Mouse (Mus musculus): ENCODE data around the gene Tmem270. TPM values are rescaled to one million over a fixed set of nuclear protein-coding genes. Genes with fewer than 3 reads are reported as not detected.
"Not testable (repeated sequence)": the region's sequence is repeated elsewhere in the genome, so short reads cannot be mapped to it uniquely, and the experiment has no call there.

The Tmem270 gene
- polyA plus RNA-seq, 1 experiment from 2014 or later, result not detected

DNA sequence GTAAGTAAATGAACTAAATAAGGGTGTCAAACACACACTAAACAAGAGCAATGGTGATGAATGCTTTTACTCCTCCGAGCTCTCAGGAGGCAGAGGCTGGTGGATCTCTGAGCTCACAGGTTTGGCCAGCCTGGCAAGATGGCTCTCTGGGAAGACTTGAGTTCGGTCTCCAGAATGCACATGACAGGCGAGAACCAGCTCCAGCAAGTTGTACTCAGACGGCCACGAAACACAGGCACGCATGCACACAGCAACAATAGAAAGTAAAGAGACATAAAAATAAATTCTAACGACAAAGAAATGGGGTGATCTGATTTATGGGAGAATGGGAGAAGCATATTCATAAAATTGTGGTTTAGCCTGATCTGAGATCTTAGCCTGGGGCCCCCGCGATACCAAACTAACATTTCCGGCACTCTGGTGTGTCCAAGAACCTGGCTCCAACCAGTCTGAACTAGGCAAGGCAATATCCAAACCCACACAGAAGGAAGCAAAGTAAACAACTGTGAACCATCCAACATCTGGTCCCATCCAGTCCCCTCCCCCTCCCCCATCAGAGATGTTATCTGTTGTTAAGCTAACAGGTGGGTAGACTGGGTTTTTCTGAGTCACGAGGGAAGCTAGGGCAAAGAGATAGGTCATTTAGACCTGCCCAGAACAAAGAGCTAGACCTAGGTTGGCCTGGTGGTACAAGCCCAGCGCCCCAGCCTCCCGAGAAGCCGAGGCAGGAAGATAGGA lies 35.1 kb upstream of the Tmem270 start:
- Histone ChIP-seq H3K4me3 (no peak overlapping the region), H3K4me2 (no peak overlapping the region), H3K36me3 (no peaks in the 10 kb centered on the region), H3K27ac (no peak overlapping the region), H3K27me3 (peaks cover 15% of the 10 kb centered on the region), H3K9ac (no peak overlapping the region), H3K9me3 (no peaks in the 10 kb centered on the region), H3K4me1 (no peaks in the 10 kb centered on the region)
- 55% methylated on average over 14 of the region's 14 CpGs for WGBS
- ATAC-seq (ENCODE audit: borderline replicate concordance, extremely low read depth, low FRiP score, low TSS enrichment), result no peak

DNA sequence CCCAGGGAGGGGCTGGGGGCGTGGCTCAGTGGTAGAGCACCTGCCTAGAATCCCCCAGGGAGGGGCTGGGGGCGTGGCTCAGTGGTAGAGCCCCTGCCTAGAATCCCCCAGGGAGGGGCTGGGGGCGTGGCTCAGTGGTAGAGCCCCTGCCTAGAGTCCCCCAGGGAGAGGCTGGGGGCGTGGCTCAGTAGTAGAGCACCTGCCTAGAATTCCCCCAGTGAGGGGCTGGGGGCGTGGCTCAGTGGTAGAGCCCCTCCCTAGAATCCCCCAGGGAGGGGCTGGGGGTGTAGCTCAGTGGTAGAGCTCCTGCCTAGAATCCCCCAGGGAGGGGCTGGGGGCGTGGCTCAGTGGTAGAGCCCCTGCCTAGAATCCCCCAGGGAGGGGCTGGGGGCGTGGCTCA lies 33.0 kb upstream of the Tmem270 start:
- not testable (repeated sequence) for ATAC-seq (ENCODE audit: borderline replicate concordance, extremely low read depth, low FRiP score, low TSS enrichment); H3K4me1 ChIP-seq; H3K27ac ChIP-seq; H3K36me3 ChIP-seq; H3K4me3 ChIP-seq; H3K9ac ChIP-seq; H3K9me3 ChIP-seq; H3K27me3 ChIP-seq; H3K4me2 ChIP-seq
- 86% methylated on average over 3 of the region's 7 CpGs for WGBS

DNA sequence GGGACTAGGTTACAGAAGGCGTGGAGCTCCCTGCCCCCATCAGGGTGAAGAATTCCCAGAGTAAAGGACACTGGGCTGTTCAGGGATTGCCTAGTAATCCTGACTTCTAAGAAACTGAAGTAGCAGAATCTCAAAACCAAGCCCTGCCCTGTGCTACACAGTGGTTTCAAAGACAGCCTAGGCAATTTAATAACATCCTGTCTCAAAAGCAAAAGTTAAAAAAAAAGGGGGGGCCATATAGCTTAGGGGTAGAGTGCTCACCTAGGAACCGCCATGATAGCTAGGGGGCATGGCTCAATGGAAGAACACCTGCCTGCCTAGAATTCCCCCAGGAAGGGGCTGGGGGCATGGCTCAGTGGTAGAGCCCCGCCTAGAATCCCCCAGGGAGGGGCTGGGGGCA lies 32.5 kb upstream of the Tmem270 start:
- Histone ChIP-seq H3K27me3 (no peaks in the 10 kb centered on the region), H3K4me3 (no peak overlapping the region), H3K9ac (no peak overlapping the region), H3K36me3 (no peaks in the 10 kb centered on the region), H3K4me2 (no peak overlapping the region), H3K4me1 (no peaks in the 10 kb centered on the region), H3K9me3 (no peaks in the 10 kb centered on the region), H3K27ac (no peak overlapping the region)
- WGBS, result 67% methylated on average over 3 of the region's 3 CpGs
- no peak for ATAC-seq (ENCODE audit: borderline replicate concordance, extremely low read depth, low FRiP score, low TSS enrichment)

DNA sequence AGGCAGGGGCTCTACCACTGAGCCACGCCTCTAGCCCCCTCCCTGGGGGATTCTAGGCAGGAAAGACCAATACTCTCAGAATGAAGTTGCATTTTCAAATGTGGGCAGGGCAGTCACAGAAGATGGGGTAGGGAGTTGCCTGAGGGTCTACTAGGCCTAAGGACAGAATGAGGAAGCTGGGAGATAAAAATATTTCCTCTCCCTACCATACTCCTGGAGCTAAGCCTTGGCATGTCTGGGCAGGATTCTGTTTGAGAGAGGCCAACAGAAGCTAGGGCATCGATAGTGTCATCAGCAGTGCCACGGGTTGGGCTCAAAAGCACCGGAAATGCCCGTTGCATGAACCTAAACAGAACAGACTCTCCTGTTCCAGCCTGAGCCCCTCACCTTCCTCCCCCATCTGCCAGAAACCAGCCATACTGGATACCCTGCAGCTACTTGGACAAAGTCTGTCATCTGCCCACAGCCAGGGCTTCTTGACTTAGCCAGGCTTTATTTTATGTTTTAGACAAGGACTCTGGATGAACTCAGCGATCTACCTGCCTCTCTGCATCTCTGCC lies 30.2 kb upstream of the Tmem270 start:
- Histone ChIP-seq H3K9ac (no peak overlapping the region), H3K4me1 (peaks cover 9% of the 10 kb centered on the region; the same call in 1 of the 2 replicates), H3K27me3 (no peaks in the 10 kb centered on the region), H3K4me2 (no peak overlapping the region), H3K4me3 (no peak overlapping the region), H3K27ac (no peak overlapping the region), H3K9me3 (no peaks in the 10 kb centered on the region), H3K36me3 (no peaks in the 10 kb centered on the region)
- 76% methylated on average over 6 of the region's 6 CpGs for WGBS
- ATAC-seq (ENCODE audit: borderline replicate concordance, extremely low read depth, low FRiP score, low TSS enrichment), result no peak

DNA sequence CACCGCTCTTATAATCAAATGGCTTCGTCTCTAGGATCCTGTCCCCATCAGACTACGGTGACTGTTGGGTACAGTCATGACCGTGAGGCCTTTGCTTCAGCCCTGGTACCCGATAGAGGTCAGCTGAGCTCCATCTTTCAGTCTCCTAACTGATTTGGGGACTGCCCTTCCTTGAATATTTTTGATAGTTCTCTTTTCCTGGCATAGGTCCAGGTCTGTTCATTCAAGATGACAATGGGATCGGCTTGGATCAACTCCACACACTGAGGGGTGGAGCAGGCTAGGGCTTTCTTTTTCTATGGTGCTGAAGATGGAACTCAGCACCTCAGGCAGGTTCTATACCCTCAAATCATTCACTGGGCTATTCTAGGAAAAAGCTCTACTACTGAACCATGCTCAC lies 29.5 kb upstream of the Tmem270 start:
- Histone ChIP-seq H3K27ac (no peak overlapping the region), H3K4me3 (no peak overlapping the region), H3K4me1 (peaks cover 13% of the 10 kb centered on the region; the same call in 1 of the 2 replicates), H3K27me3 (no peaks in the 10 kb centered on the region), H3K9ac (no peak overlapping the region), H3K36me3 (no peaks in the 10 kb centered on the region), H3K4me2 (no peak overlapping the region), H3K9me3 (no peaks in the 10 kb centered on the region)
- 93% methylated on average over 6 of the region's 6 CpGs for WGBS
- no peak for ATAC-seq (ENCODE audit: borderline replicate concordance, extremely low read depth, low FRiP score, low TSS enrichment)

DNA sequence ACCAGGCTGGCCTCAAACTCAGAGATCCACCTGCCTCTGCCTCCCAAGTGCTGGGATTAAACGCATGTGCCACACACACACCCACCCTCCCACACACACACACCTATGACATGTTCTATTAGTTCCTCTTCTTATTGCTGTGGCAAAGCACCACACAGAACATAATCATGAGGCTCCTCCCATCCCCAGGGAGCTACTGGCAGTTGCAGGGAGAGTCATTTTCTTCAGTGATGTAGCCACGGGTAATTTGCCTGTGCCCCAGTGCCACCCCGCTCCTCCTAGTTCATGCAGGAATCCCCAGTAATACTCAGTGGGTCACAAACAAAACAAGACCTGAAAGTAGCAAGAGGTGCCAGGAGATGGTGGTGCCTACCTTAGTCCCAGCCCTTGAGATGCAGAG lies 28.1 kb upstream of the Tmem270 start:
- H3K36me3 ChIP-seq, result no peaks in the 10 kb centered on the region
- no peak overlapping the region for H3K4me3 ChIP-seq
- H3K4me2 ChIP-seq, result no peak overlapping the region
- no peak overlapping the region for H3K9ac ChIP-seq
- peaks cover 13% of the 10 kb centered on the region; the same call in 1 of the 2 replicates for H3K4me1 ChIP-seq
- whole genome bisulfite sequencing, result 91% methylated on average over 3 of the region's 3 CpGs
- no peak overlapping the region for H3K27ac ChIP-seq
- no peak for ATAC-seq (ENCODE audit: borderline replicate concordance, extremely low read depth, low FRiP score, low TSS enrichment)
- H3K27me3 ChIP-seq, result no peaks in the 10 kb centered on the region
- H3K9me3 ChIP-seq, result no peaks in the 10 kb centered on the region

DNA sequence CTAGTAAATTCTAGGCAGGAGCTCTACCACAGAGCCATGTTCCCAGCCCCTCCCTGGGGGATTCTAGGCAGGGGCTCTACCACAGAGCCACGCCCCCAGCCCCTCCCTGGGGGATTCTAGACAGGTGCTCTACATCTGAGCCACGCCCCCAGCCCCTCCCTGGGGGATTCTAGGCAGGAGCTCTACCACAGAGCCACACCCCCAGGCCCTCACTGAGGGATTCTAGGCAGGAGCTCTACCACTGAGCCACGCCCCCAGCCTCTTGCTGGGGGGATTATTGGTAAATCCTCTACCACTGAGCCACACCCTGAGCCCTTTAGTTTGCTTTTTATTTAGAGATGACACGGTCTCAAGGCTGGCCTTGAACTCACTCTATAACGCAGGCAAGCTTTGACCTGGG lies 27.2 kb upstream of the Tmem270 start:
- H3K9me3 ChIP-seq; H3K36me3 ChIP-seq; H3K4me3 ChIP-seq; ATAC-seq (ENCODE audit: borderline replicate concordance, extremely low read depth, low FRiP score, low TSS enrichment); H3K27ac ChIP-seq; H3K27me3 ChIP-seq; H3K9ac ChIP-seq; H3K4me2 ChIP-seq: not testable (repeated sequence)
- WGBS, result 94% methylated on average over 5 of the region's 5 CpGs
- H3K4me1 ChIP-seq, result peaks cover 13% of the 10 kb centered on the region; the same call in 1 of the 2 replicates

DNA sequence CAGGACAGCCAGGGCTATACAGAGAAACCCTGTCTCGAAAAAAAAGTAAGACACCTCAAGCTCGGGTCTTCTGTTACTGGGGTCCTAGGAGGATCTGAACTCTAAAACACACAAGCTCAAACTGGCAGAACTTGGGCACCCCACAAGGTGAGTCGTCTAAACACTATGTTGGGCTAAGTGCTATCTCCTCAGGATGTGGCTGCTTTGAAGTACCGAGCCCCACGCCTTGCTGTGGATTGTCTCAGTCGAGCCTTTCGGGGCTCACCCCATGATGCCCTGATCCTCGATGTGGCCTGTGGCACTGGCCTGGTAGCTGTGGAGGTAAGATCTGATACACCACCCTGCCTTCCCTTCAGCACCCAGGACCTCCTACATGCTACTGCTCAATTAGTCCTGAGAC lies 26.7 kb upstream of the Tmem270 start:
- Histone ChIP-seq H3K4me1 (peaks cover 13% of the 10 kb centered on the region; the same call in 1 of the 2 replicates), H3K36me3 (no peaks in the 10 kb centered on the region), H3K4me3 (peak overlapping the region; percentile 91; the same call in 1 of the 2 replicates), H3K9ac (no peak overlapping the region), H3K27ac (no peak overlapping the region), H3K9me3 (no peaks in the 10 kb centered on the region), H3K27me3 (no peaks in the 10 kb centered on the region), H3K4me2 (peak overlapping the region; percentile 89)
- WGBS, result 89% methylated on average over 8 of the region's 8 CpGs
- no peak for ATAC-seq (ENCODE audit: borderline replicate concordance, extremely low read depth, low FRiP score, low TSS enrichment)

DNA sequence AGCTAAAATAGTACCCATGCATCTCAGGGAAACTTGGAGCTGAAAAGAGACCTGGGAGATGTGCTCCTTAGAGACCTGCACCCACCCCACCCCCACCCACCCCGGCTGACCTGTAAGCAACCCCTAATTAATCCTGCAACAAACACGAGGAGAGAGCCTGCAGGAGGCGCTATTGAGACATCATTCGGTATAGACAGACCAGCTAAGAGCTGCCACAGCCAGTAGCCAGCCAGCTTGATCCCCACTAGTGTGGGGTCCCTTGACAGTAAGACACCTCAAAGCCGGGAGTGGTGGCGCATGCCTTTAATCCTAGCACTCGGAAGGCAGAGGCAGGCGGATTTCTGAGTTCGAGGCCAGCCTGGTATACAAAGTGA lies 26.4 kb upstream of the Tmem270 start:
- peak overlapping the region; percentile 89 for H3K4me2 ChIP-seq
- WGBS, result 44% methylated on average over 9 of the region's 9 CpGs
- H3K27me3 ChIP-seq, result no peaks in the 10 kb centered on the region
- H3K27ac ChIP-seq, result peak overlapping the region; percentile 81; the same call in 1 of the 2 replicates
- peaks cover 13% of the 10 kb centered on the region; the same call in 1 of the 2 replicates for H3K4me1 ChIP-seq
- H3K9ac ChIP-seq, result peak overlapping the region; percentile 77; the same call in 1 of the 2 replicates
- peak; percentile 32; the same call in 1 of the 2 replicates for ATAC-seq (ENCODE audit: borderline replicate concordance, extremely low read depth, low FRiP score, low TSS enrichment)
- no peaks in the 10 kb centered on the region for H3K36me3 ChIP-seq
- H3K9me3 ChIP-seq, result no peaks in the 10 kb centered on the region
- peak overlapping the region; percentile 91 for H3K4me3 ChIP-seq

DNA sequence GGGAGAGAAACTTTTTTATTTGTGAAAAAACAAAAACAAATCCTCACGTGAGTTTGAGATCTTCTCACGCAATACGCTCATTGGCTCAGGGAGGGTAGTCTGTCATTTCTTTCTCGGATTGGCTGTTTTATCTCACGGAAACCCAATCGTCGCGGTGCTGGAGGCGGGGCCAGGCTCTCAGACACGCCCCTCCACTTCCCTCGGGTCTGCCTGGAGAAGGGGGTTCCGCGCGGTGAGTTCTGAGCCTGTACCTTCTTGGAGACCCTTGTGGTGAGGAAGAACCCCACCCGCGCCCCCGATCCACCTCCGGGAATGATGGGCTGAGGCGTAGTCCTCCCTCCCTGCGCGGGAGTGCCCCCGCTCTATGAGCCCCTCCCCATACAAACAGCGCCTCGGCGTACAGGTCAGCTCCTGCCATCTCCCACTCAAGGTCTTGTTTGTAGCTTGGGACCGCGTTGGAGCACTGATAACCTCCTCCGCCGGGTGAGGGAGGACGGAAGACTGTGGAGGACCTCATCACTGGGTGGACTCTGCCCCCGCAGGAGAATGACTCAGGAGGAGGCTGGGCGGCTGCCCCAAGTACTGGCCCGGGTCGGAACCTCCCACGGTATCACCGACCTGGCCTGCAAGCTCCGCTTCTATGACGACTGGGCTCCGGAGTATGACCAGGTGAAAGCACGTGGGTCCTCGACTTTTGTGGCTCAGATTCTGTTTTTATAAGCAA lies 25.8 kb upstream of the Tmem270 start, which contains the start of gene Mettl27:
Gene Mettl27, plus strand, starts transcription at position 190 of the 724 bp plus-strand sequence.
- peak; percentile 96 for ATAC-seq (ENCODE audit: borderline replicate concordance, extremely low read depth, low FRiP score, low TSS enrichment)
- H3K4me1 ChIP-seq, result peaks cover 13% of the 10 kb centered on the region; the same call in 1 of the 2 replicates
- H3K9ac ChIP-seq, result peak within 1 kb of the TSS; percentile 77
- no peaks in the 10 kb centered on the region for H3K36me3 ChIP-seq
- H3K27me3 ChIP-seq, result no peaks in the 10 kb centered on the region
- peak within 1 kb of the TSS; percentile 91 for H3K4me3 ChIP-seq
- no peaks in the 10 kb centered on the region for H3K9me3 ChIP-seq
- peak within 1 kb of the TSS; percentile 89 for H3K4me2 ChIP-seq
- WGBS, result under 1% methylated on average over 41 of the region's 41 CpGs
- H3K27ac ChIP-seq, result peak within 1 kb of the TSS; percentile 81

DNA sequence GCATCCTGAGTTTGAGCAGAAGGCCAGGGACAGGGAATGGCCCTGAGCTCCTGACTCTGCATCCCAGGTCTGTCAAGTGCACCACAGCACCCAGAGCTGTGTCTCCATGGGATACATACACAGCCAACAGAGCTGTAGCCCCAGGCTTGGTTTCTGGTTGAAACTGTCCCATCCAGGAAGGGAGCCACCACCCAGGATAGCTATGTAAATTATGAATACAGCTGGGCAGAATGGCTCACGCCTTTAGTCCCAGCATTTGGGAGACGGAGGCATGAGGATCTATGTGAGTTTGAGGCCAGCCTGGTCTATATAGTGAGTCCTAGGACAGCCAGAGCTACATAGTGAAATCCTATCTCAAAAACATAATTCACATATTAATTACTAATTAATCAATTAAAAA lies 23.5 kb upstream of the Tmem270 start:
- Histone ChIP-seq H3K27ac (no peak overlapping the region), H3K9me3 (no peaks in the 10 kb centered on the region), H3K36me3 (no peaks in the 10 kb centered on the region), H3K4me3 (no peak overlapping the region), H3K27me3 (no peaks in the 10 kb centered on the region), H3K4me2 (no peak overlapping the region), H3K4me1 (peaks cover 13% of the 10 kb centered on the region; the same call in 1 of the 2 replicates), H3K9ac (no peak overlapping the region)
- no peak for ATAC-seq (ENCODE audit: borderline replicate concordance, extremely low read depth, low FRiP score, low TSS enrichment)
- WGBS, result 86% methylated on average over 2 of the region's 2 CpGs

DNA sequence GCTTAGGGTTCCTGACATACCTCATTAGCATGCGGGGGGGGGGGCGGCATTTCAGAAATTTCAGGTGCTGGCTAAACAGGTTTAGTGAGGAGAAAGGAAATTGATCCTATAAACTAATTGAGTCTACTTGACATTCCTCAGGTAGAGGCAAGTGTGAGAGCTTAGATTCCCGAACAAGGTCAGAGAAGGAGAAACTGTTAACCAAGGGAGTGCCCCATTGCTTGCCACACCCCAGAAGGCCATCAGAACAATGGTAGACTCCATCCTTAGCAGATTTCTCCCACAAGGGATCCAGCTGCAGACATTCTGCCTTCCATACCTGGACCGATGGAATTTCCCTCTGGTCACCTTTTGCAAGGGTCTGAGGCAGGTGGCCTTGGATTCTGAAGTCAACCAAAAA lies 20.2 kb upstream of the Tmem270 start:
- H3K36me3 ChIP-seq, result no peaks in the 10 kb centered on the region
- 0 out of 2 replicates have a peak, but pooled peaks cover 4% of the 10 kb centered on the region for H3K4me1 ChIP-seq
- WGBS, result 67% methylated on average over 4 of the region's 4 CpGs
- no peaks in the 10 kb centered on the region for H3K27me3 ChIP-seq
- H3K27ac ChIP-seq, result no peak overlapping the region
- H3K4me2 ChIP-seq, result no peak overlapping the region
- no peaks in the 10 kb centered on the region for H3K9me3 ChIP-seq
- no peak for ATAC-seq (ENCODE audit: borderline replicate concordance, extremely low read depth, low FRiP score, low TSS enrichment)
- H3K4me3 ChIP-seq, result no peak overlapping the region
- H3K9ac ChIP-seq, result no peak overlapping the region
